Mouse (Mus musculus): Measurements from ENCODE around the gene Parp1. TPM values are rescaled to one million over a fixed set of nuclear protein-coding genes. Genes with fewer than 3 reads are reported as not detected.
"Not testable (repeated sequence)": the region's sequence is repeated elsewhere in the genome, so short reads cannot be mapped to it uniquely, and the experiment has no call there.

Parp1 gene
- total RNA-seq, 2 experiments from 2014 or later: 57.0 to 64.2 TPM

DNA sequence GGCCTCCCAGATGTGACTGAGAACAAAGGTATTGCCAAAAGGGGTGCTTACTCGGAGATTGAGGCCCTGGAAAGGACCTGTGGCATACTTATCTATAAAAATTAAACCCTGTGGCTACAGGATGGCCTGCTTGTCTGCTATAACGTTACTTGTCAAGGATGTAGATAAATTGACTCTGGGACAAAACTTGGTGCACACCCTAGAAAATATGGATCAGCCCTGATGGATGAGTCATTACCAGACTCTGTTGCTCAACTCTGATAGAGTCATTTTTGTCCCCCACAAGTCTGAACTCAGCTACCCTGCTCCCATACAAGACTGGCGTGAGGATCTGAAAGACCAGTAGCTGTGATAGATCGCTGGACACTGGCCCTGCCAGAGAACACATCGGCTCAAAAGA is 11.8 kb upstream of the Parp1 start:
- no peak for DNase-seq (ENCODE audit: low spot score)

DNA sequence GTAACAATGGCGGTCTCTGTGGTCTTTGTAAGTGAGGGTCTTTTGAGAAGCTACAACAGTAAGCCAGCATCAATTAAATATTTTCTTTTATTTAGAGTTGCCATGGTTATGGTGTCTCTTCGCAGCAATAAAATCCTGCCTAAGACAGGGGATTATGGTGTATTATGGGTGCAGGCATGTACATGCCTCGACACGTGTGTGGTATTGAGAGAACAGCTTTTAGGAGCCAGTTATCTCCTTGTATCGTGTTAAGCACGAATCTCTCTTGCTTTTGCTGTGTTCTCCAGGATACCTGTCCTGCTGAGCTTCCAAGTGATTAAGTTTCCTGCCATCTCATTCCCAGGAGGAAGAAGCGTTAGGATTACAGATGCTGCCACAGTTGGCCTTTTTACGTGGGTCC is 9.3 kb upstream of the Parp1 start:
- no peak for DNase-seq (ENCODE audit: low spot score)

DNA sequence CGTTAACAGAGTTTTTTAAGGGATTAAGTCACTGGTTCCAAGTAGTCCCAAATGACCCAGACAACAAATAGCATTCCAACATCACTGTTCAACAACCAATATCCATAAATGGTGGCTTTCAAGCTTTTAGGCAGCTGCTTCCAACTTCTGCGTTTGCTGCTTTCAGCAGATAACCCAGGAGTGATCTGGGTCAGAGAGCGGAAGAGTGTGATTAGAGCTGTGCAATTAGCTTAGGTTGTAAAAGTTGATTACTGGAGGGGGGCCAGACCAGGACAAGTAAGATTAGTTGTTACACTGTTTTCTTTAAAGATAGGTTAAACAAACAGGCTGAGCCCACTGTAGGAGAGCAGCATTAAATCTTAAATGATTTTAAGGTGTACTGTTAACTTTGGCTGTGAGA is 7.5 kb upstream of the Parp1 start:
- no peak for DNase-seq (ENCODE audit: low spot score)

DNA sequence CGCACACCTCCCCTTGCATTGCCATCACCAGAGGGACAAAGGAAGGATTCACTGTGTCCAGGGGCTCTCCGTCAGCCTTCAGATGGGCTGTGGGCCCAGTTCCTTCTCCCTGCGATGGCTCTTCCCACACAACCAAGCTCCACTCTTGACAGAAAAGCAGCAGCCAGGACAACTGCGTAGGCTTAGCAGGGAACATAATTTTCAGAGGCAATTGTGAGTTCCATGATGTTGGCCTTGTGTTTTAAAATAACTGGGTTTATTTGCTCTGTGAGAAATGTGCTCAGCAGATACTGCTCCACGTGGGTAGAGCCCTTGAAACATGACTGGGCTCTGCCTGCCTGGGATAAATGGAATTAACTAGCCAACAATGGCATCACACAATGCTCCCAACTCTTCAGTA is 3.8 kb upstream of the Parp1 start:
- no peak for DNase-seq (ENCODE audit: low spot score)

DNA sequence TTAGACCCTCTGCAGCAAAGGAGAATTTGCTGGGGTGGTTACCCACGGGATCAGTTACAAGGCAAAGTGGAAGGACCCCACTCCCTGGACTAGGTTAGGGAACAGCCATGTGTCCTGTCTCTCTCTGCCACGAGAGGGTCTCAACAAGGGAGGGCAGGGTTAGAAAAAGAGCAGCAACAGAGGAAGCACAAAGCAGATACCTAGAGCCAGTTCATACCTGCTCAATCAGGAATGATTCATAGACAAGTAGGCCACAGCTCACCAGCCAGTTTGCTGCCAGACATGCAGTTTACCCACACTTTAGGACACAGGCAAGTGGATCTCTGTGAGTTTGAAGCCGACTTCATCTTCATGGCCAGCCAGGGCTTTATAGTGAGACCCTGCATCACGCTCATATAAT is 963 bp upstream of the Parp1 start:
- DNase-seq (ENCODE audit: low spot score): no peak

DNA sequence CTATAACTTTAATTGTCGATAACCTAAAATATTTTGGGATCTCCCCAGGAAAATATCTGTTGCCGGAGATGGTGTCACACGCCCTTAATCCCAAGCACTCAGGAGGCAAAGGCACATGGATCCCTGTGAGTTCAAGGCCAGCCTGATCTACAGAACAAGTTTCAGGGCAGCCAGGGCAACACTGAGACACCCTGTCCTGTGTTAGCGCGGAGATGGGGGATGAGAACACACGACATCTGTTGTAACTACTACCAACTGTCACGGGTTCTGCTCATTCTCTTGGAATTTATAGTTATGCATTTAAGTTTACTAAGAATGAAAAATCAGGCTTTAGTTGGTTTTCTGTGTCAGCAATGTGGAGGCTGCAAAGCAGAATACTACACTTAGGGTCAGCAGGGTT is 476 bp upstream of the Parp1 start:
- no peak for DNase-seq (ENCODE audit: low spot score)

DNA sequence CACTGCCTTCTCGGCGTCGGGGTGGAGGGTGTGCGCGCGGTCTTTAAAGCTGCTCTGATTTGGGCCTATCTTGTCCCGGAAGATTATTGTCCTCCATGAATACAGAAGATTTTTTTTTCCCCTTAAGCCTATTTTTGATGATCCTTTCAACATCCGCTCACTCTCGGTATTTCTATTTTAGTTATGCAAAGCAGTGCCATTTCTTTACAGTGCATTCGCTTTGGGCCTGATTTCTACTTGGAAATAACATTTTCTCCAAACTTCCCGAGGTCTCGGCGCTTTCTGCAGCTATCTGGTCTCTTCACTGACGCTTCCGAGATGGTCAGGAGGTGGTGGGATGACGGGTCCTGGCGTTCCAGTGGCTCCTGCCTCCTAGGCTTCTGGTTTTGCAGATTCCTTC is 729 bp downstream of the Parp1 start:
- DNase-seq (ENCODE audit: low spot score): no peak

DNA sequence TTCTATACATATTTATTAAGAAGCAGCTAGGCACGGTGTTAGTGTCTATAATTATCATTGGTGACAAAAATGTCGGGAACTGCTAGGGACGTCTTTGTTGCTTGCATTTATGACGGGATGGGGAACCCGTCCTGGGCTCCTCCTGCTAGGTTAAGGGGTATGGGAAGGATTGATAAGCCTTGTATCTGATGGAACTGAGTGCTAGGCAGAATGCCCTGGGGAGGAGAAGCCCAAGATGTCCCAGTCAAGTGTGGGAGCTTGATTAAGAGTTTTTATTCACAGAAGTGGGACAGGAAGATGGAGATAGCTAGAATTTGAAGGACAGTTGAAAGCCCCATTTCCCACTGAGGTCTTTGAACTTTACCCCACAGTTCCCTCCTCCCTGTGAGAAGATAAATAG is 1.5 kb downstream of the Parp1 start:
- no peak for DNase-seq (ENCODE audit: low spot score)

DNA sequence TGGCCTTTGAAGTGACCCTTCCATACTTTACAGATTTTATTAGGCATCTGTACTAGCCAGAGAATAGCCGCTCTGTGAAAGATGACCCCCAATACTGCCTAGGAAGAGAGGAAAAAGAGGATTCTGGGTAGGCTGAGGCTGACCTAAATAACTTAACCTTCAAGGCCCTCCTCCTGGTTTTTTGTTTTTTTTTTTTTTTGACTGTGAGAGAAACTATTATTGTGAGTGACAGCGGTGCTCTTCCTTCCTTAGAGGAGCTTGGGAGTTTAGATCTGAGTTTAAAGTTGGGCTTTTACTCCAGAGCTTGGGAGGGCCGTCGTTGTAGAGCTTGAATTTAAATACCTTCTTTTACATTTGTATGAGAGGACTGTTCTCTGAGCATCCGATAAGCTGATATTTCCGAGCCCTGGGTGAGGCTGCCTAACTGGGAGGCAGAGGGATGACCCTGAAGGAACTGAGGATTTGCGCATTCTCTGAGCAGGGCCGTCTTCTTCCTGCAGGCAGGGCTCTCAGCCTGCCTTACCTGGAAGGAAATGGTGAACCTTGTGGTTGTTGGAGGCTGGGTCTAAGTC is 2.4 kb downstream of the Parp1 start:
- DNase-seq (ENCODE audit: low spot score): no peak

DNA sequence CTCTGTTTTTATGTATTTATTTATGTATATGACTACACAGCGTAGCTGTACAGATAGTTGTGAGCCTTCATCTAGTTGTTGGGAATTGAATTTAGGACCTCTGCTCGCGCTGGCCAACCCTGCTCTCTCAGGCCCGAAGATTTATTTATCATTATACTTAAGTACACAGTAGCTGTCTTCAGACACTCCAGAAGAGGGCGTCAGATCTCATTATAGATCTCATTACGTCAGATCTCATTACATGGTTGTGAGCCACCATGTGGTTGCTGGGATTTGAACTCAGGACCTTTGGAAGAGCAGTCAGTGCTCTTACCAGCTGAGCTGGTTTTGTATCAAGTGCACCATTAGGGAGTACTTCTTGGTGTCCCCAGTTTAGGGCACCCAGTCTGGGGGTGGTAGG is 3.0 kb downstream of the Parp1 start:
- not testable (repeated sequence) for DNase-seq (ENCODE audit: low spot score)

DNA sequence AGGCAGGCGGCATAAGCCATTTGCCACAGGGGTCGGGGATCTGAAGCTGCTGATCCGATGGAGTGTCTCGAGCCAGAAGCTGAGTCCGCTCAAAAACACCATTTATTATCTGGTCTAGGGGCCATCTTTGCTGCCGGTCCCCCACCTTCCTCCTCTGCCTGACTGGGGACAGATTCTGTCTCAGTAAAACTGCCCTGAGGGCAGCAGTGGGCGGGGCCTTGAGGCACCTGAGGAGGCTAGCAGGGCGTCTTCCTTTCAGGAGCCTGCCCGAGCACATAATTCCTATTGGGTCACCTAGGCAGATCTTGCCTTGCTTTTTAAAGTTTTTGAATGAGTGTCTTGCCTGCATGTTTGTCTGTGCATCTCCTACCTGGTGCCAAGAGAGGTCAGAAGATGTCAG is 3.4 kb downstream of the Parp1 start:
- no peak for DNase-seq (ENCODE audit: low spot score)

DNA sequence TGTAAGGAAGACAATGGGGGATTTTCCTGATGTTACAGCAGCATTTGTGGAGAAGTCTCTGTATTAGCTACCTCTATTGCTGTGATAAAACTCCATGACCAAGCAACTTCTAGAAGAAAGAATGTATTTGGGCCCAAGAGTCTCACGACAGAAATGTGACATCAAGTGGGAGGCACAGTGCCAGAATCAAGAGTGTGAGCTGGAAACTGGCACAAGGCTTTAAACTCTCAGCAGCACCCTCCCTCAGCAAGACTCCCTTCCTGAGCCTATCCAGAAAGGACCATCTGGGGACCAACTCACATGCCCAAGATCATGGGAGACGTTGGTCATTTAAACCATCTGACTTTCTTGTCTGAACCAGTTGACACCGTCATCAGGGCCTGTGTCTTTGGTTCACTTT is 7.8 kb downstream of the Parp1 start:
- DNase-seq (ENCODE audit: low spot score): no peak

DNA sequence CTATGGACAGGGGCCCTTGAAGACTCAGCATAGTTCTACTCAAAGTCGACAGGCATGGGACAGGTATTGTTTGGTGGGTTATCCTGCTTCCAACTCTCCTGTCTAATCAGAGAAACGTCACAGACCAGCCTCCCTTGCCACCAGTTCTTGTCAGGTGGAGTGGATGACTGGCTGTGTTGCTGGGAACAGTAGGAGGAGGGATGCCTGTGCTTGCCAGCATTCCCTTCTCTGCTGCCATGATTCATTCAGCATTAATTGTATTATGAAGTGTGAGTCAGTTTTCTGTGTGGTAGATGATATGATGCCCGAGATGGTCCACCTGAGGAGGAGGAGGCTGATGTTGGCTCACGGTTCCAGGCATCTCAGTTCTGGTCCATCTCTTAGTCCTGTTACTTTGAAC is 9.1 kb downstream of the Parp1 start:
- no peak for DNase-seq (ENCODE audit: low spot score)

DNA sequence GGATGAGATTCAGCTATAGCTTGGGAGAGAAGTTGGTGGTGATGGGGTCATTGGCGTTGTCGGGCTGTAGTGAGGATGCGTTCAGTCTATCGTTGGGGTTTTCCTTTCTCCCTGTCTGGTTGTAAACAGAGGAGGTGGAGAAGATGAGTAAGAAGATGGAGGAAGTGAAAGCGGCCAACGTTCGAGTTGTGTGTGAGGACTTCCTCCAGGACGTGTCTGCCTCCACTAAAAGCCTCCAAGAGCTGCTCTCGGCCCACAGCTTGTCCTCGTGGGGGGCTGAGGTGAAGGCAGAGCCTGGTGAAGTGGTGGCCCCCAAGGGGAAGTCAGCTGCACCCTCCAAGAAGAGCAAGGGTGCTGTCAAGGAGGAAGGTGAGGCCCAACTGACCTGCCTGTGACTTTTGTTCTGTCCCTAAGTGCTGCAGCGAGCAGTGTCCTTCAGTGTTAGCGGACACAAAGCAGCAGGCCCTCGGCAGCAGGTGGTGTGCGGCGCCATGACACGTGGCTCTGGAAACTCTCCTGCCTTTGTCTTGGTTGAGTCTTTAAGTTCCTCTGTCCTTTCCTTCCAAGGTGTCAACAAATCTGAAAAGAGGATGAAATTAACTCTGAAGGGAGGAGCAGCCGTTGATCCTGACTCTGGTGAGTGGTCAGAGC is 19.2 kb downstream of the Parp1 start:
- no peak for DNase-seq (ENCODE audit: low spot score)

DNA sequence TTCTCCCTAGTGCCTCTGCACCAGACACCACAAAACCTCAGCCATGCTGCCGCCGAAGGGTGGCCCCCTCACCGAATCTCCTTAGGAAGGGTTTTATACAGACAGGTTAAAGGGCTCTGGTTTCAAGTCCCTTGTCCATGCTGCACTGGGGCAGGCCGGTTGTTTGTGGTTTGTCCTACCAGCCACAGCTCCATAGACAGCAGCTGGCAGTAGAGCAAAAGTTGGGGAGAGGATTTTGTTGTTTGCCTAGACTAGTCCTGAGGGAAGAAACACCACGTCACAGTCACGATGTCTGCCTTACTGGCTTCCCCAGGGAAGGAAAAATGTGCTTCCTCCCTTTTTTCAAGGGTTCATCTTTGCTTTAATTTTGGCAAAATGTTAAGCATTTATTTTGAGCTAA is 31.9 kb downstream of the Parp1 start:
- no peak for DNase-seq (ENCODE audit: low spot score)

DNA sequence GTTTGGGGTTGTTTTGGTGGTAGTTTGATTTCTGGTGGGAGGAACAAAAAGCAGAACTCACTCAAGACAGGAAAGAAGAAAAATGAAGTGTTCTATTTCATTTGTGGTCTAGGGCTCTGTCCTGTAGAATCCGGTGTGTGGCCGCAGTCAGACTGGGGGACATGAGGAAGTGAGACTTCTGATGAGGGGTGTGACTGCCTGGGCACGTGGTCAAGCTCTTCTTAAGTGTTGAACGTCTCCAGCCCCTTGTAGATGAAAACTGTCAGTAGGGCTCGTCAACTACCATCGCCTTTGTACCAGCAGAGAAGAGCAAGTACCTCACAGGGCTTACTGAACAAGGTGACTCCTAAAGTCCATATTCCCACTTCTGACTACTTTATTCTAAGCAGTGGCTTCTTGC is 33.1 kb downstream of the Parp1 start:
- no peak for DNase-seq (ENCODE audit: low spot score)

DNA sequence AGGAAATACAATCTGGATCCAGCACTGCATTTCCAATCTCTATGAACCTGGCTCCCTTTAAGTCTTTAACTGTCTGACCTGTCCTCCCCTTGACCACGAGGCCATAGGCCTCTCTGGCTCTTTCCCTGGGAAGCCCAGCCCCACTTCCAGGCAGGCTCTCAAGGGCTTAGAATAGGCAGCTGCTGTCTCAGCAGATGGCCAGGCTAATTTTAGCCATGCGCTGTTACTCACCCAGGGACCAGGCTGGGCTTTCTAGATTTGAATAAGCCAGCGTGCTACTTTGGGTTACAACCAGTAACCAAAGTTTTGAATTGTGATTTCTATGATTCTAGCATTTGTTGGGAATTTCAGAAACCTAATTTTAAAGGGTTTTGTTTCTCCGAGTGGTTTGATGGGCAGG is 35.9 kb downstream of the Parp1 start:
- peak; percentile 79 for DNase-seq (ENCODE audit: low spot score)

DNA sequence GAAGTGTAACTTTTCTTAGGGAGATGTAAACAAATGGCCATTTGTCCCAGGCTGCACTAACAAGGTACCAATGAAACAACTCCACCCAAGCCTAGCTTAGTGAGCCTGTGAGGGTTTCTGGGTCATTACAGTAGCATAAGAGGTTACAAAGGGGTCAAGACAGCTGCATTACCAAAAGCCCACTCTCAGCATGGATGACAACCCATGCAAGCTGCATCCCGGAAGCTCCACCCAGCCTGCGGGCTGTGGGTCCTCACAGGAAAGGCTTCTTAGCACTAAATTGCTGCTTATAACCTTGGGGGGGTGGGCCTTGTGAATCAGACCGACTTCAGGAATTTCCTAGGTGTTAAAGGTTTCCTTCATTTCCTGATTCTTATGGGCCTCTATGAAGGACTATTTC is 37.4 kb downstream of the Parp1 start:
- no peak for DNase-seq (ENCODE audit: low spot score)

DNA sequence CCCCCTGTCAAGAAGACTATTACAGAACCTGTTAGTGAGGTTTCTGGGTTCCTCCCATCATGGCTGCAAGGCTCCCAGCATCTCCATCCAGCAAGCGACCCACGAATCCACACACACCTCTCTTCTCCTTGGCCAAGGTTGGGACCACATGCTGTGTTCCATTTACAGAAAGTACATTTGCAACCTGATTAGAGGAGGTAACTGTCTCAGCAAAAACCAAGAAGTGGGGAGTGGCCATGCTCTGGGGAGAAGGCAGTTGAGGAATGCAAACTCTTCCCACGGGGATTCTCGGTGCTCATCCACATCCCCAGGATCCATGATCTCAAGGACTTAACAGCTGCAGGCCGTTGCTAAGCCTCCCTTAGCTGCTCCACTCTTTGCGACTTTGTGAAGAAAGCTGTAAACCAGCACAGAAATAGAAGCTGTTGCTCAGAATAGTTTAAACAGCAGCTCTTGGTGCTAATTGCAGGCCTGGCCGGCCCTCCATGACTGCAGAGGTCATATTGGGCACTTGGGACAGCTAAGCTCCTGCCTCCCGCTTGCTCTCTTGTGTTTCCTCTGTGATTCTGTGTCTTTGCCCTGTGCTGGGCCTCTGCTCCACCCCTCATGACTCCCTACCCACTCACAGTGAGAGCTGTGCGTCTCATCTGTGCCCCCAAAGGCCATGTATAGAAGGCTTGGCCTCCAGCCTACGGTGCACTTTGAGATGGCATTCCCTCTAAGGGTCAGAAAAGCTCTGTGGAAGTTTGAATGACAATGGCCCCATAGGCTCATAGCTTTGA is 38.3 kb downstream of the Parp1 start:
- no peak for DNase-seq (ENCODE audit: low spot score)

DNA sequence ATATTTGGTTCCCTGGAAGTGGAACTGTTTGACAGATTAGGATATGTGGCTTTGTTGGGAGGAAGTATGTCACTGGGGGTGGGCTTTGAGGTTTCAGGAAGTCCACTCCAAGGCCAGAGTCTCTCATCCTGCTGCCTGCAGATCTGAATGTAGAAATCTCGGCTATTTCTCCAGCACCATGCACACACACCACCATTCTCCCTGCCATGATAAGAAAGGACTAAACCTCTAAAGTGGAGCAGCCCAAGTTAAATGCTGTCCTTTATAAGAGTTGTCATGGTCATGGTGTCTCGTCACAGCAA is 38.8 kb downstream of the Parp1 start:
- no peak for DNase-seq (ENCODE audit: low spot score)

DNA sequence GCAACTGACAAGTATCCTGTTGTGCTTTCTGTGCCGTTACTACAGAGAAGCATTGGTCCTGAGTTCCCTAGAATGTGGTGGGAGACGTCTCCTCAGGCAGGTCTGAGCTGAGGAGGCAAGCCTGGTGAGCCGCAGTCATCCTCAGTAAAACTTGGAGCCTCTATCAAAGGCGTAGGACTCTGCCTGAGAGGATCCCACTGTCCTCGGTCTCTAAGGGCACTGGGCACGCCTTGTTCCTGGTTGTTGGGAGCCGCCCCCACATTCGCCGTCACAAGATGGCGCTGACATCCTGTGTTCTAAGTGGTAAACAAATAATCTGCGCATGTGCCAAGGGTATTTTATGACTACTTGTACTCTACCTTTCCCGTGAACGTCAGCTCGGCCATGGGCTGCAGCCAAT is 43.1 kb downstream of the Parp1 start:
- DNase-seq (ENCODE audit: low spot score): not testable (repeated sequence)

DNA sequence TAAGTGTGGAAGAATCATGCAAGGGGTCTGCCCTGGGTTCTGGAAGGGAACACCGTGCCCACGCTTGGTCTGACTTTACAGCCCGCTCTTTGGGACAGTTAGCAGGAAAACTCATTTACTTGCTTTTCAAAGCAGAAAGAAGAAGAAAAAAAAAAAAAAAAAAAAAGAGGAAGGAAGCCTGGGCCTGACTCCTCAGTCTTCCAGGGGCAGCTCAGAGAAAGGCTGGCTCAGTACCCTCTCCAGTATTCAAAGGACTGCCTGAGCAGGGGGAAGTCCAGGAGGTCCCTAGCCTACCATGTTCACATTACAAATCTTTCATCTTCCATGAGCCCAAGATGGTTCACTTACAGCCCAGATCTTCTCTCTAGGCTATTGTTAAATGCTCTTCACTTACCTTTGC is 48.0 kb downstream of the Parp1 start:
- DNase-seq (ENCODE audit: low spot score): no peak

DNA sequence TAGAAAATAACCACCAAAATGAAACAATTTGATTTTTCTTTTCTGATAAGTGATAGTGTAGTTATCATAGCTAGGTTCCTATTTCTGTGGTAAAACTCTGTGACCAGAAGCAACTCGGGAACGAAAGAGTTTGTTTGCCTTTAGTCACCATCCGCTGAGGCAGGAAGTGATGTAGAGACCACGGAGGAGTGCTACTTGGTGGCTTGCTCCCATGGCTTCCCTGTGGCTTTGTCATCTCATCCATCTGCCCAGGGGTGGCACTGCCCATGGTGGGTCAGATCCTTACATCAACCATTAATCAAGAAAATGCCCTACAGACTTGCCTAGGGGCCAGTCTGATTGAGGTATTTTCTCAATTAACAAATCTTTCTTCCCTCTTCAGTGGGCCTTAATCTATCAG is 53.7 kb downstream of the Parp1 start:
- no peak for DNase-seq (ENCODE audit: low spot score)

Data from gastrocnemius, adult 18-20 months (tissue).